In the genomic region with DNA sequence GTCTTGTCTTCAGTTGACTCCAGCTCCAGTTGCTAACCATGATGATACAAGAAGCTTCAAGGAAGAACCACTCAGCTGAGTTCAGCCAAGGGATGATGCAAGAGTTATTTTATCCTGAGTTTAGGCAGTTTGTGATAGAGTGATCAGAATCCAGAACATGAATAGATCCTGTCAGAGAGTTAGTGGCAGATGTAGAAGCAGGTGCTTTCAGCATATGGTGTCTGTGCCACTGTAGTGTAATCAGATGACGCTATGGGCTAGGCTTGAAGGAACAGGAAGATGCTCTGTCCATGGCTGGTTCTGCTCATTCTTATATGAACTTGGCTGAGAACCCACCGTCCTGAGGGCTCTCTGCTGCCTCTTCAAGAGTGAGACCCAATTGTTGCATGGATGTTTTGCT, we compare ENCODE assay signal across 23 mouse cellular contexts. TPM values are rescaled to one million over a fixed set of nuclear protein-coding genes. Genes with fewer than 3 reads are reported as not detected.
A peak's percentile ranks its signal among the peaks of the same experiment; 100 is the strongest.
DNase-seq lines count a peak whose midpoint lies in the region; ATAC-seq and TF ChIP-seq lines count a peak whose summit lies in the region.
"Had no signal": no experiment of that assay in that cellular context is flagged by ENCODE, and none has a peak within 500 bp of the region (broad histone marks: within the 10 kb centered on the region; RNA-seq: fewer than 3 reads in every experiment).

No protein-coding gene starts in this region.

- no peaks in the 10 kb centered on the region for H3K27me3 ChIP-seq in forebrain, embryonic 15.5 days
- no peaks in the 10 kb centered on the region for H3K27me3 ChIP-seq in forebrain, embryonic 13.5 days
- H3K27me3 ChIP-seq in hindbrain, embryonic 14.5 days (ENCODE audit: control insufficient read depth, insufficient read depth, low read length): no peaks in the 10 kb centered on the region
- no peaks in the 10 kb centered on the region for H3K27me3 ChIP-seq in hindbrain, embryonic 10.5 days (ENCODE audit: insufficient read depth, poor library complexity, severe bottlenecking)
- H3K27me3 ChIP-seq: embryonic facial prominence, embryonic 12.5 days; embryonic facial prominence, embryonic 15.5 days; heart, embryonic 12.5 days; heart, embryonic 15.5 days; hindbrain, embryonic 15.5 days had no signal

- peaks cover 12% of the 10 kb centered on the region for H3K4me1 ChIP-seq in forebrain, embryonic 15.5 days
- H3K4me1 ChIP-seq in forebrain, embryonic 13.5 days: no peaks in the 10 kb centered on the region
- no peaks in the 10 kb centered on the region for H3K4me1 ChIP-seq in hindbrain, embryonic 14.5 days (replicated peaks; ENCODE audit: control insufficient read depth, insufficient read depth, low read length)
- H3K4me1 ChIP-seq in hindbrain, embryonic 10.5 days (replicated peaks): no peaks in the 10 kb centered on the region
- H3K4me1 ChIP-seq: embryonic facial prominence, embryonic 12.5 days; embryonic facial prominence, embryonic 15.5 days; heart, embryonic 12.5 days; heart, embryonic 15.5 days; hindbrain, embryonic 15.5 days had no signal

- H3K4me3 ChIP-seq in forebrain, embryonic 15.5 days: no peak overlapping the region
- no peak overlapping the region for H3K4me3 ChIP-seq in forebrain, embryonic 13.5 days
- H3K4me3 ChIP-seq in hindbrain, embryonic 14.5 days (replicated peaks; ENCODE audit: low read length): no peak overlapping the region
- H3K4me3 ChIP-seq in hindbrain, embryonic 10.5 days: no peak overlapping the region
- no peak overlapping the region for H3K4me3 ChIP-seq in layer of hippocampus, adult 2 months
- H3K4me3 ChIP-seq: embryonic facial prominence, embryonic 12.5 days; embryonic facial prominence, embryonic 15.5 days; gastrocnemius, adult 2 months; heart, embryonic 12.5 days; heart, embryonic 15.5 days; hindbrain, embryonic 15.5 days had no signal

- H3K9me3 ChIP-seq in forebrain, embryonic 15.5 days: no peaks in the 10 kb centered on the region
- no peaks in the 10 kb centered on the region for H3K9me3 ChIP-seq in forebrain, embryonic 13.5 days (replicated peaks)
- no peaks in the 10 kb centered on the region for H3K9me3 ChIP-seq in hindbrain, embryonic 14.5 days (ENCODE audit: control insufficient read depth, low read length)
- no peaks in the 10 kb centered on the region for H3K9me3 ChIP-seq in hindbrain, embryonic 10.5 days
- H3K9me3 ChIP-seq: embryonic facial prominence, embryonic 12.5 days; embryonic facial prominence, embryonic 15.5 days; heart, embryonic 12.5 days; heart, embryonic 15.5 days; hindbrain, embryonic 15.5 days had no signal

- no peak for TF ChIP-seq CTCF in layer of hippocampus, adult 2 months (conservative IDR thresholded peaks at IDR 0.05)

- no peak overlapping the region for H3K4me2 ChIP-seq in forebrain, embryonic 15.5 days (replicated peaks)
- H3K4me2 ChIP-seq in forebrain, embryonic 13.5 days: no peak overlapping the region
- H3K4me2 ChIP-seq in hindbrain, embryonic 14.5 days (replicated peaks): no peak overlapping the region
- H3K4me2 ChIP-seq: embryonic facial prominence, embryonic 12.5 days; embryonic facial prominence, embryonic 15.5 days; heart, embryonic 12.5 days; heart, embryonic 15.5 days; hindbrain, embryonic 15.5 days had no signal

- 0 out of 2 replicates have a peak overlapping the region, but pooled peaks have one; percentile 83 for H3K27ac ChIP-seq in forebrain, embryonic 15.5 days (replicated peaks)
- no peak overlapping the region for H3K27ac ChIP-seq in forebrain, embryonic 13.5 days
- no peak overlapping the region for H3K27ac ChIP-seq in hindbrain, embryonic 14.5 days
- no peak overlapping the region for H3K27ac ChIP-seq in hindbrain, embryonic 10.5 days
- H3K27ac ChIP-seq in layer of hippocampus, adult 2 months: peak overlapping the region; percentile 91
- H3K27ac ChIP-seq: embryonic facial prominence, embryonic 12.5 days; embryonic facial prominence, embryonic 15.5 days; gastrocnemius, adult 2 months; heart, embryonic 15.5 days; hindbrain, embryonic 15.5 days had no signal

- no peak for ATAC-seq in forebrain, embryonic 15.5 days (replicated peaks)
- ATAC-seq in forebrain, embryonic 13.5 days: no peak
- no peak for ATAC-seq in hindbrain, embryonic 14.5 days (ENCODE audit: low FRiP score)
- ATAC-seq: activated CD4-positive, CD25-positive, alpha-beta regulatory T cell, adult 4 months had no signal

- peak; percentile 8 for DNase-seq in hindbrain, embryonic 14.5 days (ENCODE audit: low spot score)
- DNase-seq in hindbrain, embryonic 10.5 days (ENCODE audit: low spot score): no peak
- DNase-seq in layer of hippocampus, adult 2 months (ENCODE audit: low spot score in 2 of 2): peak; percentile 37 to 47
- DNase-seq in kidney, postnatal 25 days: no peak
- DNase-seq in spleen, adult 12 weeks (ENCODE audit: low spot score): no peak
- DNase-seq: adrenal gland, adult 8-10 months; adrenal gland, postnatal 25 days; cerebellum, adult 2 months; cerebellum, adult 9-11 months; gastrocnemius, adult 2 months; gastrocnemius, postnatal 14 days; heart, adult 18-20 months; heart, postnatal 10 days; heart, postnatal 36 days had no signal

- WGBS in forebrain, embryonic 15.5 days: 76% methylated on average over 2 of the region's 2 CpGs
- 81% methylated on average over 2 of the region's 2 CpGs for WGBS in forebrain, embryonic 13.5 days
- 83% methylated on average over 2 of the region's 2 CpGs for WGBS in hindbrain, embryonic 14.5 days
- 86% methylated on average over 2 of the region's 2 CpGs for WGBS in hindbrain, embryonic 10.5 days

- no peaks in the 10 kb centered on the region for H3K36me3 ChIP-seq in forebrain, embryonic 15.5 days
- no peaks in the 10 kb centered on the region for H3K36me3 ChIP-seq in forebrain, embryonic 13.5 days (ENCODE audit: poor library complexity, severe bottlenecking)
- H3K36me3 ChIP-seq in hindbrain, embryonic 14.5 days (replicated peaks; ENCODE audit: control insufficient read depth, insufficient read depth): no peaks in the 10 kb centered on the region
- no peaks in the 10 kb centered on the region for H3K36me3 ChIP-seq in hindbrain, embryonic 10.5 days
- H3K36me3 ChIP-seq: embryonic facial prominence, embryonic 12.5 days; embryonic facial prominence, embryonic 15.5 days; heart, embryonic 12.5 days; heart, embryonic 15.5 days; hindbrain, embryonic 15.5 days had no signal

- no peak overlapping the region for H3K9ac ChIP-seq in forebrain, embryonic 15.5 days (replicated peaks)
- H3K9ac ChIP-seq in forebrain, embryonic 13.5 days: no peak overlapping the region
- H3K9ac ChIP-seq in hindbrain, embryonic 14.5 days: no peak overlapping the region
- H3K9ac ChIP-seq: embryonic facial prominence, embryonic 12.5 days; embryonic facial prominence, embryonic 15.5 days; heart, embryonic 12.5 days; heart, embryonic 15.5 days; hindbrain, embryonic 15.5 days had no signal

RNA-seq across cellular contexts. Expression of a gene that starts 43.6 kb away (rescaled TPM):
- 152 and 174 TPM in 2 replicates for polyA plus RNA-seq in forebrain, embryonic 15.5 days (2015; fragmentation: Nextera tagmentation; extraction: Ambion mirVana)
- 105 and 106 TPM in 2 replicates for polyA plus RNA-seq in forebrain, embryonic 13.5 days (2015; fragmentation: Nextera tagmentation; extraction: Ambion mirVana)
- polyA plus RNA-seq in hindbrain, embryonic 14.5 days (2014; fragmentation: Nextera tagmentation; extraction: Ambion mirVana): 62.9 and 75.1 TPM in 2 replicates
- polyA plus RNA-seq in hindbrain, embryonic 10.5 days (2016; fragmentation: Nextera tagmentation; extraction: Ambion mirVana): 23.2 and 27.3 TPM in 2 replicates
- 100 to 1,000 TPM; 155 to 170 TPM for total RNA-seq in layer of hippocampus, adult 2 months (2021)
- total RNA-seq: common myeloid progenitor, adult 5-6 weeks; heart, postnatal 36 days had no signal

Comparison
In these comparisons a context has a peak if more than half of its experiments do, and no peak if none do; other contexts are left out.
1. H3K27ac ChIP-seq: peak in forebrain, embryonic 15.5 days (single experiment) and layer of hippocampus, adult 2 months (single experiment); none in forebrain, embryonic 13.5 days (single experiment), hindbrain, embryonic 14.5 days (single experiment) and hindbrain, embryonic 10.5 days (single experiment).
2. DNase-seq: peak in hindbrain, embryonic 14.5 days (single experiment) and layer of hippocampus, adult 2 months (2 of 2); none in hindbrain, embryonic 10.5 days (single experiment), kidney, postnatal 25 days (0 of 2) and spleen, adult 12 weeks (single experiment).